Mouse (Mus musculus) adrenal gland, adult 18-20 months (tissue): ENCODE measurements around the gene Dennd6b. TPM values are rescaled to one million over a fixed set of nuclear protein-coding genes. Genes with fewer than 3 reads are reported as not detected.

ENCODE experiments used
- DNase-seq, 2 experiments: peaks; one replicate each; pipeline ENCODE4 v3.0.0; 2021 to 2022; ENCODE audit warnings: low spot score in 2 of 2
- long read RNA-seq, 2 experiments: library from polyadenylated mRNA; stranded (forward); transcript quantifications; one replicate each; pipeline ENCODE4 v2.0.0; 2021
- total RNA-seq, 2 experiments: library from RNA; stranded (reverse); gene quantifications; 1 replicate in 1 of 2; 2 replicates in 1 of 2; pipeline ENCODE4 v1.2.3; 2021

The Dennd6b gene
- 1 to 10 TPM; 5.2 to 5.4 TPM for total RNA-seq
- long read RNA-seq, experiment 1, full-length matches to known transcripts, result 5 of 13 reads
- long read RNA-seq, experiment 1, partial matches to known transcripts, result 0 of 13 reads
- long read RNA-seq, experiment 1, other reads (novel, unspliced or antisense), result 8 of 13 reads
- long read RNA-seq, experiment 2, full-length matches to known transcripts, result 9 of 18 reads
- long read RNA-seq, experiment 2, partial matches to known transcripts, result 1 of 18 reads
- long read RNA-seq, experiment 2, other reads (novel, unspliced or antisense), result 8 of 18 reads

- peak; percentile 91 to 93 for DNase-seq
Observed at GRCm38 (mm10) chr15:89196313-89196706, at the start of gene Dennd6b. Gene Dennd6b, minus strand, starts transcription at chr15:89196496.

- no peak for DNase-seq
Observed at GRCm38 (mm10) chr15:89241025-89241424, 44.7 kb upstream of the Dennd6b start.

GRCm38 (mm10) chr15:89239751-89240392 lies 43.6 kb upstream of the Dennd6b start:
- no peak for DNase-seq

DNA sequence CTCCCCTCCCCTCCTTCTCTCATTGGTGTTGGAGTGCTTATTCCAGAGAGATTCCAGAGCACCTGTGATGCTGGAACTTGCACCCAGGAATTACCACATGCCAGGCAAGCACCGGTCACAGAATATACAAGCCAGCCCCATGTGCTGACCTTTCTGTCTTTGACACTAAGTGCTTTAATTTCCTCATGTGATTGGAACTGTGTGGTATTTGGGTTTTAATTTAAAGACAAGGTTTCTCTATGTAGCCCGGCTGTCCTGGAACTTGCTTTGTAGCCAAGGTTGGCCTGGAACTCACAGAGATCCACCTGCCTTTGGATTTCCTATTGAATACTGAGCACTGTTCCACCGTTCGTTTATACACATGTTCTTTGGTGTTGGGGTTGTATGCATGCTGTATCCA lies 37.8 kb upstream of the Dennd6b start:
- no peak for DNase-seq

DNA sequence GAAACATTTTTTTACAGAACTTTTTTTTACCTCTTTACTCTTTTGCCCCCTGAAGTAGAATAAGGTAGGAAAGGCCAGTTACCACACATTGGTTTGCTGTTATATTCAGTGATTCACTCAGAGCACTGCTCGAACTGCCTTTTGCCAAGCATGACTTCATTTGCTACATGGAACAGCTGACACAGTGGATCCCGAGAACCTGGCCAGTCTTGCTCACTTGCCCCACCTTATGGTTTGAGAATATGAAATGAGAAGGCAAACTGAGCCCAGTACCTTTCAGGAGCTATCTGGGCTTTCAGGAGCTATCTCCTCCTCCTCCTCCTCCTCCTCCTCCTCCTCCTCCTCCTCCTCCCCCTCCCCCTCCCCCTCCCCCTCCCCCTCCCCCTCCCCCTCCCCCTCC lies 37.3 kb upstream of the Dennd6b start:
- DNase-seq, result no peak

GRCm38 (mm10) chr15:89215611-89216233 lies 19.4 kb upstream of the Dennd6b start:
- peak in 1 of 2 experiments; percentile 15 for DNase-seq

DNA sequence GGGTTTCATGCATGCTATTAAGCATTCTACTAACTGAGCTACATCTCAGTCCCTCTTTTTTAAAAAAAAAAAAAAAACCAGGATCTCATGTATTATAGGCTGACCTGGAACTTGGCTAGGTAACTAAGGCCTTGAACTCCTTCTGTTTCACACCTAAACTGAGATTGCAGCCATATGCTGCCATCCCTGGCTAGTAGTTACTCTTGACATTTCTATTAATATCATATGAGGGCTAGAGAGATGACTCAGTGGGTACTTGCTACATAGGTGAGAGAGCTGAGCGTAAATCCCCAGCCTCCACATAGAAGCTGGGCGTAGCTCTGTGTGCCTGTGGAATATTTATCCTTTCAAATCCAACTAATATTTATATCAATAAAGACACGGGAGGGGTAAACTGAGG lies 18.7 kb upstream of the Dennd6b start:
- no peak for DNase-seq

DNA sequence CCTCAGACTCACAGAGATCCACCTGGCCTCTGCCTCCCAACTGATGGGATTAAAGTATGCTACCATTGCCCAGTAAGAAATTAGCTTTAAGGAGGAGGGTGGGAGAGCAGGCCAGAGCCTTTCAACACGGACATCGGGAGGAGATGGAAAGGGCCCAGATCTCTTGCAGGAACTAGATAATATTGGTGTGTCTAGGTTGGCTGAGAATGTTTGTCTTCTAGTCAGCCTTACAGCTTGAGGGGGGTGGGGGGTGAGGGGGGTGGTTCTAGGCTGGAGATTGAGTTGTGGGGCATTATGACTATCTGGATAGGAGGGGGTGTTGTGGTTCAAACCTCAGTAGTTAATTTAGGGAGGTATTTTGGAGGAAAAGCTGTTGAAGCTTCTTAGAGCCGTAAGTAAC lies 17.2 kb upstream of the Dennd6b start:
- DNase-seq, result no peak

- no peak for DNase-seq
Observed at GRCm38 (mm10) chr15:89212495-89212894, 16.2 kb upstream of the Dennd6b start.

GRCm38 (mm10) chr15:89211716-89212461 lies 15.6 kb upstream of the Dennd6b start:
- DNase-seq, result no peak

- DNase-seq, result peak; percentile 76 to 88
Observed at GRCm38 (mm10) chr15:89210915-89211715, 14.8 kb upstream of the Dennd6b start, which contains the start of gene Ppp6r2. Gene Ppp6r2, plus strand, starts transcription at chr15:89211553.

DNA sequence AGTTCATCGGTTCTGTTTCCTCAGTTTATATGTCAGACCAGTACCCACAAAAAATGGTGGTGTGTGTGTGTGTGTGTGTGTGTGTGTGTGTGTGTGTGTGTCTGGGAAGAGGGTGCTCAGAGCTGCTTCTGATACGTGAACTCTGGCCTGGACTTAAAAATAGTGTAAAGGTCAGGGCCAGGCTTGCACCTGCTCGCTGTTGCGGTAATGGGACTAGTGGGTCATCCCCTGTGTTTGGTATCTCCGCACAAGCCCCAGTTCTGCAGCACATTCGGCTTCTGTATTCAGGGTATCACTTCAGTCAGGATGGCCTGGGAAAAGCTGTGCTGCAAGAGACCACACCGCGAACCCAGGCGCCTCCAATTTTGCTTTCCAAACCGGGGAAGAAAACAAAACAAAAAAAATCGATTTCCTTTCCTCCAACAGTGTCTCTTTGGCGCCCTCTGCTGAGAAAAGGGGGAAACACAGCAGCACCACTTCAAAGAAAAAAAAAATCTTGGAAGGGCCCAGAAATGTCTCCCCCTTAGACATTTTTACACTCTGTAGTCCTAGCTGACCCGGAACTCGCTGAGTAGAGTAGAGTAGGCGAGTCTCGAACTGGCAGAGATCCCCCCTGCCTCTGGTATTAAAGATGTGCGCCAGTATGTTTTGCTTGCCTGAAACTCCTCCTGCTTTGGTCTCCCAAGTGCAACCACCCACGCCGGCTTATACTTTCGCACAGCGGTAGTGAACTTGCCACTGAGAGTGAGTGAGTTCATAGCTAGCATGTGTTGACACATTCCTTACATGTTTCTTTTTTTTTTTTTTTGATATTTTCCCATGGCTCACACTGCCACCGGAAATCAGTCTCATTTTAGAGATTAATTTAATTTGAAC lies 13.8 kb upstream of the Dennd6b start:
- DNase-seq, result peak; percentile 85 to 89

DNA sequence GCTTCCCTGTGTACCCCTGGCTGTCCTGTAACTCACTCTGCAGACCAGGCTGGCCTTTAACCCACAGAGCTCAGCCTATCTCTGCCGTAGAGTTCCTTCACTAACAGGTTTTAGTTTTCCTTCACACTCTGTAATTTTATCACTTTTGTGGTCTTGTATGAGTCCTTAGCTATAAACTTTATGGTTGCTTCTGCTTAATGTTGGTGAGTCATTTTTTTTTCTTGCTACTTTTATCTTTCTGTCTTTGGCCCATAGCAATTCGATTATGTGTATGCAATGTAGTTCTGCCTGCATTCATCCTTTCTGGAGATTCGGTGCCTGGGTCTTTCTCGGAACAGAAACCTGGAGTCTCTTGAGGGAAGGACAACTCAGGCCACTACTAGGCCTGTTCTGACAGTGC lies 11.2 kb upstream of the Dennd6b start:
- no peak for DNase-seq

DNA sequence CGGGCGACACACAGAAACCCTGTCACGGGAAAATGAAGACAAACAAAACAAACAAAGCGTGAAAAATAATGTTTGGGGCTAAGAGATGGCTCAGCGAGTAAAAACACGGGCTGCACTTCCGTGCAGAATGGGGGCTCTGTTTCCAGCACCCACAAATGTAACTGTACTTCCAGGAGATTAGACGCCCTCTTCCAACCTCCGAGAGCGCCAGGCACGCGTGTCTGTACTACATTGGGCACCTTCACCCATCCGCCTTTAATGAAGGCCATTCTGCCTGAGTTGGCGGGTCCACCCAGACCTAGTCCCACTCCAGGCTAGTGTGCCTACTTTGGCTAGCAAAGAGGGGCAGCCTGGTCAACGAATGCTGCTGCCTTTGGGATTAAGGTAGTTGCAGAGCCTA lies 760 bp upstream of the Dennd6b start:
- no peak for DNase-seq

DNA sequence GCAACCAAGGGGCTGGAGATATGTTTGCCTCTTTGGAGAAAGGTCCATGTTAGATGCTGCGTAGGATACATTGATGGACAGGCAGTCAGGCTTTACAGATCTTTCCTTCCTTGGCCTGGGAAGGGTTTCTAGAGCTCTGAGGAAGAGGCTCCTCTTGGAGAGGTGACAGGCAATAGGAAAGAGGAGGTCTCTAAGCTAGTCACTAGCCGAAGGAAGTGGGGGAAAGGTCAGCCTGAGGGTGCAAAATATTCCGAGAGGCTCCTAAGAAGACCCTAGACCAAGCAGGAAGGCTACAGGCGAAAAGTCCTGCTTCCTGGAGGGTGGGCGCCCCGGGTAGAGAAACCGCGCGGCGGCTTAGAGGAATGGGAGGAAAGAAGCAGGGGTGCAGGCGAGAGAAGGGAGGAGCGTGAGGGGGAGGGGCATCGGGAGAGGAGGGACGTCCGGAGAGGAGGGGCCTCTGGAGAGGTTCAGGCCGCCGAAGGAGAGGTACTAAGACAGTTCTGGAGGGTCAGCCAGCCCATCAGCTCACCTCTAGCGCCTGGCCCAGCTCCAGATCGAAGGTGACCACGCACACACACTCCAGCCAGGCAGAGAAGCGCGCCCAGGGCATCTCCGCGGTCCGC lies 495 bp downstream of the Dennd6b start:
- DNase-seq, result peak; percentile 87 to 89

- DNase-seq, result no peak
Observed at GRCm38 (mm10) chr15:89195261-89195681, 1.0 kb downstream of the Dennd6b start.

DNA sequence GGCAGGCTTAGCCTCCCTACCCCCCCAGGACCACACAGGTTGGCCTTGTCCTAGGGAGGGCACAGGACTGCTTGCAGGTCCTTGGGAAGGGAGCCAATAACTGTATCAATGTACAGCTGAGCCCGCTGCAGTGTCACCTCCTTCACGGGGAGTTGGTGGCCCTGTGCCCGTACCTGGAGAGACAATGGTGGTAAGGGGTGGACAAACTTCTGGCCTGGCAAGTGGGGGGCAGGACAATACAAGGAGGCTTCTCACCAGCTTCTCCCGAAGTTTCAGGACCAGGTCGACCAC lies 11.4 kb downstream of the Dennd6b start:
- no peak for DNase-seq

- DNase-seq, result no peak
Observed at GRCm38 (mm10) chr15:89184141-89184936, 12.0 kb downstream of the Dennd6b start.

GRCm38 (mm10) chr15:89182842-89183241 lies 13.5 kb downstream of the Dennd6b start:
- no peak for DNase-seq
